Mouse (Mus musculus): ENCODE measurements at regions not wholly inside any gene's neighbourhood (a gene's known extent, or its start where the extent isn't known, plus 50 kb on each side); places are given as distances from the start of the nearest gene placed in this dataset.

- 62% methylated on average over 7 of the region's 7 CpGs for WGBS (ENCODE audit: insufficient replicate concordance)
- H3K27ac ChIP-seq (ENCODE audit: low read length) = no peak overlapping the region
- H3K9me3 ChIP-seq (replicated peaks; ENCODE audit: control insufficient read depth, low read length) = no peaks in the 10 kb centered on the region
- no peaks in the 10 kb centered on the region for H3K36me3 ChIP-seq (ENCODE audit: control insufficient read depth, insufficient read depth)
- no peak overlapping the region for H3K9ac ChIP-seq (ENCODE audit: low read depth, low read length)
- no peak for ATAC-seq (ENCODE audit: low read depth)
- no peaks in the 10 kb centered on the region for H3K27me3 ChIP-seq (ENCODE audit: control insufficient read depth, insufficient read depth, low read depth, low read length)
- H3K4me3 ChIP-seq (ENCODE audit: low read depth, low read length) = no peak overlapping the region
- no peaks in the 10 kb centered on the region for H3K4me1 ChIP-seq (ENCODE audit: control insufficient read depth, low read depth, low read length)
- H3K4me2 ChIP-seq (ENCODE audit: low read depth, low read length) = no peak overlapping the region
Observed at GRCm38 (mm10) chr10:126413786-126414185, 447.8 kb downstream of the Lrig3 start.

DNA sequence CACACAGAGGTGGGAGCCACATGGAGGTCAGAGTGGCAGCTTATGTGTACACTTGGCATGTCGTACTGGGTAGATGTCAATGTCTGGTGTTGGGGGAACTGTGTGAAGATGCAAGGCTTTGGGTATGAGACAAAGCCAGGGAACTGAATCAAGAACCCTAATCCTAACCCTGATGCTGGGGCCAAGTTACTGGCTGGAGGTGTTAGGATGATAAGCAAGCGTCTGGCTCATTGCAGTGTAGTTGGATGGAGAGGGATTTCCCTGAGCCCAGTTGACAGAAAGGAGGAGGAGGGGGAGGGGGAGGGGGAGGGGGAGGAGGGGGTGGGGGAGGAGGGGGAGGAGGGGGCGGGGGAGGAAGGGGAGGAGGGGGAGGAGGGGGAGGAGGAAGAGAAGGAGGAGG lies 426.3 kb downstream of the Lrig3 start:
- Histone ChIP-seq H3K4me2 (ENCODE audit: low read depth, low read length) (no peak overlapping the region), H3K9ac (ENCODE audit: low read depth, low read length) (no peak overlapping the region), H3K27ac (ENCODE audit: low read length) (no peak overlapping the region), H3K27me3 (ENCODE audit: control insufficient read depth, insufficient read depth, low read depth, low read length) (no peaks in the 10 kb centered on the region), H3K9me3 (replicated peaks; ENCODE audit: control insufficient read depth, low read length) (no peaks in the 10 kb centered on the region), H3K4me1 (ENCODE audit: control insufficient read depth, low read depth, low read length) (no peaks in the 10 kb centered on the region), H3K36me3 (ENCODE audit: control insufficient read depth, insufficient read depth) (no peaks in the 10 kb centered on the region), H3K4me3 (ENCODE audit: low read depth, low read length) (no peak overlapping the region)
- ATAC-seq (ENCODE audit: low read depth) = no peak
- WGBS (ENCODE audit: insufficient replicate concordance) = 78% methylated on average over 2 of the region's 3 CpGs

DNA sequence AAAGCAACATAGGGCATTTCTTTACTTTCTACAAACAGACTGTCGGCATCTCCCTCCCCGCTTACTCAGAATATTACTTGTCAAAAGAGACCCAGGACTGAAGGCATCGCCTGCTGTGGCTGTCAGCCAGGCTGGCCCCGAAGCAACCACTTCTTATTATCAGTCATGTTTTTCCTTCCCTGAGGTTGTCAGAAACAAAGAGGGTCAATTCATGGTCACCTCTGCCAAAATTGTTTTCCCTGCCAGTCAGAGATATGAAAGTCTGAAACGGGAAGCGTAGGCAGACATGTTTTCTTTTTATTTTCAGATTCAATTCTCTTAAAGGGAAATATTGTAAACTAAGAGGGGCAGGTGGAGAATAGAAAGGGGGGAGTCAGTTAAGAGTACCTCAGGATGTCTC lies 425.8 kb downstream of the Lrig3 start:
- Histone ChIP-seq H3K4me3 (ENCODE audit: low read depth, low read length) (no peak overlapping the region), H3K9ac (ENCODE audit: low read depth, low read length) (no peak overlapping the region), H3K36me3 (ENCODE audit: control insufficient read depth, insufficient read depth) (no peaks in the 10 kb centered on the region), H3K27ac (ENCODE audit: low read length) (no peak overlapping the region), H3K27me3 (ENCODE audit: control insufficient read depth, insufficient read depth, low read depth, low read length) (no peaks in the 10 kb centered on the region), H3K9me3 (replicated peaks; ENCODE audit: control insufficient read depth, low read length) (no peaks in the 10 kb centered on the region), H3K4me2 (ENCODE audit: low read depth, low read length) (no peak overlapping the region), H3K4me1 (ENCODE audit: control insufficient read depth, low read depth, low read length) (no peaks in the 10 kb centered on the region)
- ATAC-seq (ENCODE audit: low read depth) = no peak
- 67% methylated on average over 6 of the region's 6 CpGs for WGBS (ENCODE audit: insufficient replicate concordance)

- Histone ChIP-seq H3K9me3 (replicated peaks; ENCODE audit: control insufficient read depth, low read length) (no peaks in the 10 kb centered on the region), H3K4me3 (ENCODE audit: low read depth, low read length) (no peak overlapping the region), H3K36me3 (ENCODE audit: control insufficient read depth, insufficient read depth) (no peaks in the 10 kb centered on the region), H3K4me1 (ENCODE audit: control insufficient read depth, low read depth, low read length) (no peaks in the 10 kb centered on the region), H3K27me3 (ENCODE audit: control insufficient read depth, insufficient read depth, low read depth, low read length) (no peaks in the 10 kb centered on the region), H3K27ac (ENCODE audit: low read length) (no peak overlapping the region), H3K9ac (ENCODE audit: low read depth, low read length) (no peak overlapping the region), H3K4me2 (ENCODE audit: low read depth, low read length) (no peak overlapping the region)
- no peak for ATAC-seq (ENCODE audit: low read depth)
- whole genome bisulfite sequencing (ENCODE audit: insufficient replicate concordance) = 61% methylated on average over 3 of the region's 3 CpGs
Observed at GRCm38 (mm10) chr10:126386430-126386829, 420.5 kb downstream of the Lrig3 start.

DNA sequence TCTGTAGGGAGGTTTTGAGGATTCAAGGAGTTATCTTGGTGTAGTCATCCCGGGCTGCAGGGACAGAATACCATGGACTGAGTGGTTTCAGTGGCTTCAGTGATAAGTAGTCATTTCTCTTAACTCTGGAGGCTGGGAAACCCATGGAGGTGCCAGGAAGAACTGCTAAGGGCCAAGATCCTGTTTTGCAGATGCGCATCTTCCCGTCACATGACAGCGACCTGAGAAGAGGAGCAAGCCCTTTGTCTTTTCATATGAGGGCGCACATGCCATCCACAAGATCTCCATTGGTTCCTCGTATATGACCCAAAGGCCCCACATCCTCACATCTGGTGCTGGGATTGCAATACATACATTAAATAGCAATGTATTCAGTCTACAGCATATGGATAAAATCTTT lies 419.7 kb downstream of the Lrig3 start:
- Histone ChIP-seq H3K27ac (ENCODE audit: low read length) (no peak overlapping the region), H3K9ac (ENCODE audit: low read depth, low read length) (no peak overlapping the region), H3K36me3 (ENCODE audit: control insufficient read depth, insufficient read depth) (no peaks in the 10 kb centered on the region), H3K4me3 (ENCODE audit: low read depth, low read length) (no peak overlapping the region), H3K9me3 (replicated peaks; ENCODE audit: control insufficient read depth, low read length) (no peaks in the 10 kb centered on the region), H3K27me3 (ENCODE audit: control insufficient read depth, insufficient read depth, low read depth, low read length) (no peaks in the 10 kb centered on the region), H3K4me1 (ENCODE audit: control insufficient read depth, low read depth, low read length) (no peaks in the 10 kb centered on the region), H3K4me2 (ENCODE audit: low read depth, low read length) (no peak overlapping the region)
- ATAC-seq (ENCODE audit: low read depth) = no peak
- 73% methylated on average over 6 of the region's 6 CpGs for whole genome bisulfite sequencing (ENCODE audit: insufficient replicate concordance)

- no peaks in the 10 kb centered on the region for H3K36me3 ChIP-seq (ENCODE audit: control insufficient read depth, insufficient read depth)
- no peak overlapping the region for H3K4me2 ChIP-seq (ENCODE audit: low read depth, low read length)
- no peak for ATAC-seq (ENCODE audit: low read depth)
- no peaks in the 10 kb centered on the region for H3K27me3 ChIP-seq (ENCODE audit: control insufficient read depth, insufficient read depth, low read depth, low read length)
- H3K4me3 ChIP-seq (ENCODE audit: low read depth, low read length) = no peak overlapping the region
- no peak overlapping the region for H3K9ac ChIP-seq (ENCODE audit: low read depth, low read length)
- 66% methylated on average over 2 of the region's 2 CpGs for WGBS (ENCODE audit: insufficient replicate concordance)
- H3K27ac ChIP-seq (ENCODE audit: low read length) = no peak overlapping the region
- no peaks in the 10 kb centered on the region for H3K9me3 ChIP-seq (replicated peaks; ENCODE audit: control insufficient read depth, low read length)
- no peaks in the 10 kb centered on the region for H3K4me1 ChIP-seq (ENCODE audit: control insufficient read depth, low read depth, low read length)
Observed at GRCm38 (mm10) chr10:126380381-126380780, 414.4 kb downstream of the Lrig3 start.

DNA sequence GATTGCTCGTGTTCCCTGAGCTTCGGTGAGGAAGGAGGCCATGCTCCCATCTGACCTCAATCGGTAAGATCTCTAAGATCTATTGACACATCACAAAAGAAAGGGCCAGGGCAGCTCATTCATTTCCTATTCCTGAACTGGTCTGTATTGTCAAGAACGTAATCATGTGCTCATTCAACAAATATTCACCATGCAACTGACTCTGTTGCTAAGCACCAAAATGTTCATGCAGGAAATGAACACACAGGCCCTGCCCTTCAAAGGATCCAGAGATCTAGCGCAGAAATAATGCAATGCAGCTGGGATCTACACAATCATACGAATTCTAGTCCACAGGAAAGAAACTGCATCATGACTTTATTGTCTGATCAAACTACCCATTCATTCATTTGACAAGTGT lies 413.3 kb downstream of the Lrig3 start:
- Histone ChIP-seq H3K9ac (ENCODE audit: low read depth, low read length) (no peak overlapping the region), H3K4me1 (ENCODE audit: control insufficient read depth, low read depth, low read length) (no peaks in the 10 kb centered on the region), H3K4me2 (ENCODE audit: low read depth, low read length) (no peak overlapping the region), H3K27me3 (ENCODE audit: control insufficient read depth, insufficient read depth, low read depth, low read length) (no peaks in the 10 kb centered on the region), H3K9me3 (replicated peaks; ENCODE audit: control insufficient read depth, low read length) (no peaks in the 10 kb centered on the region), H3K36me3 (ENCODE audit: control insufficient read depth, insufficient read depth) (no peaks in the 10 kb centered on the region), H3K4me3 (ENCODE audit: low read depth, low read length) (no peak overlapping the region), H3K27ac (ENCODE audit: low read length) (no peak overlapping the region)
- WGBS (ENCODE audit: insufficient replicate concordance) = 36% methylated on average over 6 of the region's 6 CpGs
- ATAC-seq (ENCODE audit: low read depth) = no peak

- no peak overlapping the region for H3K9ac ChIP-seq (ENCODE audit: low read depth, low read length)
- H3K4me2 ChIP-seq (ENCODE audit: low read depth, low read length) = no peak overlapping the region
- H3K4me3 ChIP-seq (ENCODE audit: low read depth, low read length) = no peak overlapping the region
- H3K4me1 ChIP-seq (ENCODE audit: control insufficient read depth, low read depth, low read length) = no peaks in the 10 kb centered on the region
- 57% methylated on average over 6 of the region's 6 CpGs for WGBS (ENCODE audit: insufficient replicate concordance)
- no peaks in the 10 kb centered on the region for H3K27me3 ChIP-seq (ENCODE audit: control insufficient read depth, insufficient read depth, low read depth, low read length)
- H3K27ac ChIP-seq (ENCODE audit: low read length) = no peak overlapping the region
- no peaks in the 10 kb centered on the region for H3K36me3 ChIP-seq (ENCODE audit: control insufficient read depth, insufficient read depth)
- ATAC-seq (ENCODE audit: low read depth) = no peak
- no peaks in the 10 kb centered on the region for H3K9me3 ChIP-seq (replicated peaks; ENCODE audit: control insufficient read depth, low read length)
Observed at GRCm38 (mm10) chr10:126373906-126374305, 407.9 kb downstream of the Lrig3 start.

GRCm38 (mm10) chr10:126371881-126372280 lies 405.9 kb downstream of the Lrig3 start:
- no peaks in the 10 kb centered on the region for H3K27me3 ChIP-seq (ENCODE audit: control insufficient read depth, insufficient read depth, low read depth, low read length)
- no peaks in the 10 kb centered on the region for H3K9me3 ChIP-seq (replicated peaks; ENCODE audit: control insufficient read depth, low read length)
- no peak overlapping the region for H3K9ac ChIP-seq (ENCODE audit: low read depth, low read length)
- H3K4me2 ChIP-seq (ENCODE audit: low read depth, low read length) = no peak overlapping the region
- H3K27ac ChIP-seq (ENCODE audit: low read length) = no peak overlapping the region
- H3K4me1 ChIP-seq (ENCODE audit: control insufficient read depth, low read depth, low read length) = no peaks in the 10 kb centered on the region
- no peak overlapping the region for H3K4me3 ChIP-seq (ENCODE audit: low read depth, low read length)
- ATAC-seq (ENCODE audit: low read depth) = no peak
- no peaks in the 10 kb centered on the region for H3K36me3 ChIP-seq (ENCODE audit: control insufficient read depth, insufficient read depth)
- WGBS (ENCODE audit: insufficient replicate concordance) = 70% methylated on average over 6 of the region's 6 CpGs

- Histone ChIP-seq H3K9me3 (replicated peaks; ENCODE audit: control insufficient read depth, low read length) (no peaks in the 10 kb centered on the region; the same call in 1 of the 2 replicates), H3K27ac (ENCODE audit: low read length) (no peak overlapping the region), H3K9ac (ENCODE audit: low read depth, low read length) (no peak overlapping the region), H3K4me1 (ENCODE audit: control insufficient read depth, low read depth, low read length) (no peaks in the 10 kb centered on the region), H3K4me2 (ENCODE audit: low read depth, low read length) (no peak overlapping the region), H3K27me3 (ENCODE audit: control insufficient read depth, insufficient read depth, low read depth, low read length) (no peaks in the 10 kb centered on the region), H3K36me3 (ENCODE audit: control insufficient read depth, insufficient read depth) (no peaks in the 10 kb centered on the region), H3K4me3 (ENCODE audit: low read depth, low read length) (no peak overlapping the region)
- ATAC-seq (ENCODE audit: low read depth) = no peak
- 70% methylated on average over 11 of the region's 11 CpGs for WGBS (ENCODE audit: insufficient replicate concordance)
Observed at GRCm38 (mm10) chr10:126349076-126349475, 383.1 kb downstream of the Lrig3 start.

Data from liver, embryonic 16.5 days (tissue).